Mouse (Mus musculus): Measurements from ENCODE around the gene Sntg2. TPM values are rescaled to one million over a fixed set of nuclear protein-coding genes. Genes with fewer than 3 reads are reported as not detected.

Gene Sntg2
- polyA plus RNA-seq, 1 experiment from 2014 or later: 8.2 TPM

GRCm38 (mm10) chr12:30234940-30235339 is 138.2 kb downstream of the Sntg2 start:
- no peak overlapping the region for H3K9ac ChIP-seq (ENCODE audit: low read depth, low read length)
- no peaks in the 10 kb centered on the region for H3K36me3 ChIP-seq (ENCODE audit: control insufficient read depth, insufficient read depth, low read length)
- H3K27me3 ChIP-seq (ENCODE audit: control insufficient read depth, insufficient read depth, low read depth, low read length): no peaks in the 10 kb centered on the region
- no peaks in the 10 kb centered on the region for H3K9me3 ChIP-seq (replicated peaks; ENCODE audit: control insufficient read depth, low read length, poor library complexity, severe bottlenecking)
- 17% methylated on average over 2 of the region's 2 CpGs for WGBS
- H3K4me3 ChIP-seq (ENCODE audit: low read depth, low read length): no peak overlapping the region
- H3K27ac ChIP-seq (ENCODE audit: low read length): no peak overlapping the region
- peaks cover 6% of the 10 kb centered on the region; the same call in 1 of the 2 replicates for H3K4me1 ChIP-seq (ENCODE audit: control insufficient read depth, insufficient read depth, low read length)
- ATAC-seq: peak; percentile 60; the same call in 1 of the 2 replicates
- H3K4me2 ChIP-seq (ENCODE audit: low read length): no peak overlapping the region

DNA sequence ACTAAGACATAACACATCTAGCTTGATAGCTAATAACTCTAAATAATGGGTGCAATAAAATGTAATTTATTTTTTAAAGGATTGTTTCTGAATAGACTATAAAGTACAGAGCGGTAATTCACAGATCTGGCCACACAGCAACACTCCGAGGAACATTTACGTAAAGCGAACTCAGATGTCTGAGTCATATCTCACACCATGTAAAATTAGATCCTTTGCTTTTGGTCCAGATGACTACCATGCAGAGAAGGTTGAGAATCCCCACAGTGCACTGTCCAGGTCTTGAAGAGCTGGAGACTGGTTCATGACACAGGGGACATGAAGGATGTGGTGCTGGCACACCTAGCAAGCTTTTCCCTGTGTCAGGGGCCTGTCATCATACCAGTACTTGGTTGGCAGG is 145.2 kb downstream of the Sntg2 start:
- no peak for ATAC-seq
- Histone ChIP-seq H3K4me2 (ENCODE audit: low read length) (no peak overlapping the region), H3K4me1 (ENCODE audit: control insufficient read depth, insufficient read depth, low read length) (no peaks in the 10 kb centered on the region), H3K4me3 (ENCODE audit: low read depth, low read length) (no peak overlapping the region), H3K9ac (ENCODE audit: low read depth, low read length) (no peak overlapping the region), H3K27ac (ENCODE audit: low read length) (no peak overlapping the region), H3K9me3 (replicated peaks; ENCODE audit: control insufficient read depth, low read length, poor library complexity, severe bottlenecking) (no peaks in the 10 kb centered on the region), H3K27me3 (ENCODE audit: control insufficient read depth, insufficient read depth, low read depth, low read length) (no peaks in the 10 kb centered on the region), H3K36me3 (ENCODE audit: control insufficient read depth, insufficient read depth, low read length) (no peaks in the 10 kb centered on the region)
- WGBS: 95% methylated on average over 4 of the region's 4 CpGs

DNA sequence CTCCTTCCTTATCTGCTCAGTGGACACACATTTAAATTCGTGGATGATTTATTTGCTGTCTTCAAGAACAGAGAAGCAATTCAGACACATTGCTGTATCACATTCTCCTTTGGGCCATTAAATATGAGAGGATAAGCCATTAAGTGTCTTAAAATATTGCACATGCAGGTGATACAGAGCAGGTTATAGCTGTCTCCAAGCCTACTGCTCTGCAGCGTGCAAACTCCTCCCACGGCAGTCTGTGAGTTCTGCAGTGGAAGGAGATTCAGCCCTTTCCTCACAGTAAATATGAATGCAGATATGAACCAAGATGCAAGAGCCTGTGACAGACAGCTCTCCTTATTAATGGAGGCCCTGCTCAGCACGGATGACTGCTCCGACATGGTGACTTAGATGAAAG is 146.9 kb downstream of the Sntg2 start:
- Histone ChIP-seq H3K4me2 (ENCODE audit: low read length) (no peak overlapping the region), H3K9ac (ENCODE audit: low read depth, low read length) (no peak overlapping the region), H3K27me3 (ENCODE audit: control insufficient read depth, insufficient read depth, low read depth, low read length) (no peaks in the 10 kb centered on the region), H3K27ac (ENCODE audit: low read length) (no peak overlapping the region), H3K4me3 (ENCODE audit: low read depth, low read length) (no peak overlapping the region), H3K4me1 (ENCODE audit: control insufficient read depth, insufficient read depth, low read length) (no peaks in the 10 kb centered on the region), H3K9me3 (replicated peaks; ENCODE audit: control insufficient read depth, low read length, poor library complexity, severe bottlenecking) (no peaks in the 10 kb centered on the region), H3K36me3 (ENCODE audit: control insufficient read depth, insufficient read depth, low read length) (no peaks in the 10 kb centered on the region)
- no peak for ATAC-seq
- 78% methylated on average over 5 of the region's 5 CpGs for WGBS

- Histone ChIP-seq H3K36me3 (ENCODE audit: control insufficient read depth, insufficient read depth, low read length) (no peaks in the 10 kb centered on the region), H3K27ac (ENCODE audit: low read length) (no peak overlapping the region), H3K4me3 (ENCODE audit: low read depth, low read length) (no peak overlapping the region), H3K4me2 (ENCODE audit: low read length) (no peak overlapping the region), H3K27me3 (ENCODE audit: control insufficient read depth, insufficient read depth, low read depth, low read length) (no peaks in the 10 kb centered on the region), H3K4me1 (ENCODE audit: control insufficient read depth, insufficient read depth, low read length) (no peaks in the 10 kb centered on the region), H3K9ac (ENCODE audit: low read depth, low read length) (no peak overlapping the region), H3K9me3 (replicated peaks; ENCODE audit: control insufficient read depth, low read length, poor library complexity, severe bottlenecking) (no peaks in the 10 kb centered on the region)
- no peak for ATAC-seq
- WGBS: 89% methylated on average over 6 of the region's 6 CpGs
These were observed 156.3 kb downstream of the Sntg2 start for GRCm38 (mm10) chr12:30216762-30217441.

DNA sequence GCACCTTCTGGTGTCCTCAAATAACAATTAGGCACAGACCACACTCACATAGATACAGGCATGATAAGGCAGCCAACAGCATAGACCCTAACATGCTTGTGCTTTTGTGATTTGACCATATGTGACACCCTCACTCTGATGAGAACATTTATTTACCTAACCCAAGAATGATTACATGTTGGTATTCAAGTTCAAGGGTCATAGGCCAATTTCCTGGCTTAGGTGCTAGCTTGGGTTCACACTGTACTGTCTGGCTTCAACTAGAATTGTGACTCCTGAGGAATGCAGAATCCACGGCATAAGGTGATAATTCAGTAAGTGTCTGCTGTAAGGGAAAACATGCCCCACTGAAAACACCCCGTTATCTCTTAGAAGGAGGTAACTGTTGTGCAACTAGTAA is 158.4 kb downstream of the Sntg2 start:
- Histone ChIP-seq H3K27me3 (ENCODE audit: control insufficient read depth, insufficient read depth, low read depth, low read length) (no peaks in the 10 kb centered on the region), H3K36me3 (ENCODE audit: control insufficient read depth, insufficient read depth, low read length) (no peaks in the 10 kb centered on the region), H3K27ac (ENCODE audit: low read length) (no peak overlapping the region), H3K4me3 (ENCODE audit: low read depth, low read length) (no peak overlapping the region), H3K9ac (ENCODE audit: low read depth, low read length) (no peak overlapping the region), H3K4me2 (ENCODE audit: low read length) (no peak overlapping the region), H3K4me1 (ENCODE audit: control insufficient read depth, insufficient read depth, low read length) (no peaks in the 10 kb centered on the region), H3K9me3 (replicated peaks; ENCODE audit: control insufficient read depth, low read length, poor library complexity, severe bottlenecking) (no peaks in the 10 kb centered on the region)
- ATAC-seq: no peak
- WGBS: 84% methylated on average over 2 of the region's 2 CpGs

DNA sequence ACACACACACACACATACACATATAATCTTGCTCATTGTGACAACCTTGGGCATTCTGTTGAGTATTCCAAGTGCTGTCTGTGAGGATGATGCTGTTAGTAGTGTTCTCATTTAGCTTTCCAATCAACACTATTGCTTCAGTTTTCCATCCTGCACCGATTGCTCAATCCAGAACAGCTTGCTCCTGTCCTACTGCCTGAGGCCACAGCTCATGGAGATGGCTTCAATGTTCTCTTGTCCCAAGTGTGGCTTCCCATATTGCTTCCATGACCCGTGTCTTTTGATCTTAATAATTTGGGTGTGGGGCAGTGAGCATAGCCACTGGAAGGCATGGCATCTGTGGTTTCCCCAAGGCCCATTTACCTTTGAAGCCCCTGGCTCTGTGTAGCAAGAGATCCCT is 162.8 kb downstream of the Sntg2 start:
- WGBS: 82% methylated on average over 2 of the region's 2 CpGs
- no peaks in the 10 kb centered on the region for H3K36me3 ChIP-seq (ENCODE audit: control insufficient read depth, insufficient read depth, low read length)
- H3K27ac ChIP-seq (ENCODE audit: low read length): no peak overlapping the region
- H3K27me3 ChIP-seq (ENCODE audit: control insufficient read depth, insufficient read depth, low read depth, low read length): no peaks in the 10 kb centered on the region
- H3K4me1 ChIP-seq (ENCODE audit: control insufficient read depth, insufficient read depth, low read length): peaks cover 4% of the 10 kb centered on the region; the same call in 1 of the 2 replicates
- ATAC-seq: no peak
- H3K9me3 ChIP-seq (replicated peaks; ENCODE audit: control insufficient read depth, low read length, poor library complexity, severe bottlenecking): no peaks in the 10 kb centered on the region
- H3K4me2 ChIP-seq (ENCODE audit: low read length): no peak overlapping the region
- no peak overlapping the region for H3K9ac ChIP-seq (ENCODE audit: low read depth, low read length)
- no peak overlapping the region for H3K4me3 ChIP-seq (ENCODE audit: low read depth, low read length)

DNA sequence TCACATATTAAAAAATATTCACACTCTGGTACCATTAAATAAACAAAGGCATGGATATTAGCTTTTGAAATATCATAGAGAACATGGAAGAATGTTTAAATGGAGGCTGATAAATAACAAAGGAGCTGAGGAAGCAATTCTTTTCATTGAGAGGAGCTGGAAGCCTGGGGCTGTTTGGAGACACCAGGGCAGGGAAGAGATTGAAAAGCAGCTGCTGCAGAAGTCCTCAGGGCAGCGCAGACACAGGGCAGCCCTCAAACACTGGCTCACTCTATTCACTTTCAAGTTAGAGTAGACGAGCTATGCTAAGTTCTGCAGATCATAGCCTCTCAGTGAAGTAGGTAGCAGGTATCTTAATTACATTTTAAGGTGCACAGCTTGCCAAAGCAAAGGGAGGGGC is 164.6 kb downstream of the Sntg2 start:
- Histone ChIP-seq H3K27ac (ENCODE audit: low read length) (no peak overlapping the region), H3K27me3 (ENCODE audit: control insufficient read depth, insufficient read depth, low read depth, low read length) (no peaks in the 10 kb centered on the region), H3K9me3 (replicated peaks; ENCODE audit: control insufficient read depth, low read length, poor library complexity, severe bottlenecking) (no peaks in the 10 kb centered on the region), H3K9ac (ENCODE audit: low read depth, low read length) (no peak overlapping the region), H3K4me3 (ENCODE audit: low read depth, low read length) (no peak overlapping the region), H3K4me2 (ENCODE audit: low read length) (no peak overlapping the region), H3K4me1 (ENCODE audit: control insufficient read depth, insufficient read depth, low read length) (peaks cover 4% of the 10 kb centered on the region; the same call in 1 of the 2 replicates), H3K36me3 (ENCODE audit: control insufficient read depth, insufficient read depth, low read length) (no peaks in the 10 kb centered on the region)
- no peak for ATAC-seq
- WGBS: 31% methylated on average over 2 of the region's 2 CpGs

- peaks cover 4% of the 10 kb centered on the region; the same call in 1 of the 2 replicates for H3K4me1 ChIP-seq (ENCODE audit: control insufficient read depth, insufficient read depth, low read length)
- 67% methylated on average over 5 of the region's 5 CpGs for WGBS
- no peaks in the 10 kb centered on the region for H3K36me3 ChIP-seq (ENCODE audit: control insufficient read depth, insufficient read depth, low read length)
- H3K4me2 ChIP-seq (ENCODE audit: low read length): no peak overlapping the region
- no peak overlapping the region for H3K9ac ChIP-seq (ENCODE audit: low read depth, low read length)
- H3K9me3 ChIP-seq (replicated peaks; ENCODE audit: control insufficient read depth, low read length, poor library complexity, severe bottlenecking): no peaks in the 10 kb centered on the region
- no peaks in the 10 kb centered on the region for H3K27me3 ChIP-seq (ENCODE audit: control insufficient read depth, insufficient read depth, low read depth, low read length)
- ATAC-seq: peak; percentile 67; the same call in 1 of the 2 replicates
- no peak overlapping the region for H3K27ac ChIP-seq (ENCODE audit: low read length)
- no peak overlapping the region for H3K4me3 ChIP-seq (ENCODE audit: low read depth, low read length)
These were observed 165.1 kb downstream of the Sntg2 start for GRCm38 (mm10) chr12:30208087-30208486.

- no peak for ATAC-seq
- Histone ChIP-seq H3K9ac (ENCODE audit: low read depth, low read length) (no peak overlapping the region), H3K4me2 (ENCODE audit: low read length) (no peak overlapping the region)
These were observed 168.7 kb downstream of the Sntg2 start for GRCm38 (mm10) chr12:30204457-30204856.

More at GRCm38 (mm10) chr12:30204457-30204856, 168.7 kb downstream of the Sntg2 start:
- Histone ChIP-seq H3K9me3 (replicated peaks; ENCODE audit: control insufficient read depth, low read length, poor library complexity, severe bottlenecking) (no peaks in the 10 kb centered on the region), H3K36me3 (ENCODE audit: control insufficient read depth, insufficient read depth, low read length) (no peaks in the 10 kb centered on the region), H3K4me3 (ENCODE audit: low read depth, low read length) (no peak overlapping the region), H3K4me1 (ENCODE audit: control insufficient read depth, insufficient read depth, low read length) (peaks cover 4% of the 10 kb centered on the region; the same call in 1 of the 2 replicates), H3K27me3 (ENCODE audit: control insufficient read depth, insufficient read depth, low read depth, low read length) (no peaks in the 10 kb centered on the region), H3K27ac (ENCODE audit: low read length) (no peak overlapping the region)
- WGBS: 84% methylated on average over 4 of the region's 4 CpGs
